Mouse (Mus musculus) C2C12 (cell line): ENCODE measurements around the gene Clta.

Experiments used
- CEBPB ChIP-seq: IDR thresholded peaks from one replicate; pipeline ENCODE4 v1.6.1; 2011; ENCODE audit warnings: low read depth, mild to moderate bottlenecking, control low read depth, moderate library complexity
- CTCF ChIP-seq: IDR thresholded peaks from one replicate; pipeline ENCODE4 v1.5.1; 2011; ENCODE audit not compliant: control insufficient read depth, insufficient read depth, insufficient read length
- MAX ChIP-seq: IDR thresholded peaks from one replicate; pipeline ENCODE4 v1.6.1; 2011; ENCODE audit warnings: mild to moderate bottlenecking, control low read depth
- MYOD1 ChIP-seq: IDR thresholded peaks from one replicate; pipeline ENCODE4 v1.6.1; 2011; ENCODE audit warnings: low read depth; ENCODE audit not compliant: control insufficient read depth, insufficient read length
- MYOG ChIP-seq: IDR thresholded peaks from one replicate; pipeline ENCODE4 v1.6.1; 2011; ENCODE audit not compliant: control insufficient read depth, insufficient read length; ENCODE audit errors: extremely low read depth
- USF1 ChIP-seq: IDR thresholded peaks from one replicate; pipeline ENCODE4 v1.6.1; 2011; ENCODE audit warnings: low read depth, mild to moderate bottlenecking, control low read depth, moderate library complexity

GRCm38 (mm10) chr4:43980236-43980635 lies 24.0 kb upstream of the Clta start:
- TF ChIP-seq USF1 (no peak), CTCF (no peak), MYOG (no peak), MAX (no peak), CEBPB (no peak), MYOD1 (no peak)
